Mouse (Mus musculus) ES-Bruce4 (cell line): ENCODE data around the gene Auts2. TPM values are rescaled to one million over a fixed set of nuclear protein-coding genes. Genes with fewer than 3 reads are reported as not detected.

Source experiments
- H3K27ac ChIP-seq: 2 replicates; pipeline ENCODE4 v1.5.1; 2012; ENCODE audit warnings: low read length, inconsistent platforms; ENCODE audit not compliant: insufficient read depth
- H3K27me3 ChIP-seq: 2 replicates; pipeline ENCODE4 v1.6.1; 2012; ENCODE audit warnings: mild to moderate bottlenecking, low read length, inconsistent platforms; ENCODE audit not compliant: control insufficient read depth, poor library complexity, insufficient read depth, severe bottlenecking
- H3K36me3 ChIP-seq: 2 replicates; pipeline ENCODE4 v1.6.1; 2012; ENCODE audit warnings: inconsistent platforms, mild to moderate bottlenecking, low read length, moderate library complexity; ENCODE audit not compliant: control insufficient read depth, poor library complexity, insufficient read depth, severe bottlenecking
- H3K4me1 ChIP-seq: one replicate; pipeline ENCODE4 v1.8.1; 2011; ENCODE audit warnings: low read length; ENCODE audit not compliant: control insufficient read depth, insufficient read depth
- H3K4me3 ChIP-seq: 2 replicates; pipeline ENCODE4 v1.5.1; 2011; ENCODE audit warnings: low read depth, mild to moderate bottlenecking, low read length
- H3K9ac ChIP-seq: 2 replicates; pipeline ENCODE4 v1.6.1; 2012; ENCODE audit warnings: low read depth, mild to moderate bottlenecking, inconsistent platforms; ENCODE audit not compliant: poor library complexity, severe bottlenecking
- H3K9me3 ChIP-seq: replicated peaks from 2 replicates; pipeline ENCODE4 v1.6.1; 2012; ENCODE audit warnings: mild to moderate bottlenecking, low read length, inconsistent platforms; ENCODE audit not compliant: control insufficient read depth, poor library complexity, insufficient read depth, severe bottlenecking
- CTCF ChIP-seq: IDR thresholded peaks from one replicate; pipeline ENCODE4 v1.8.1; 2011; ENCODE audit warnings: low read depth, low read length
- EP300 ChIP-seq: IDR thresholded peaks from 2 replicates; pipeline ENCODE4 v1.6.1; 2011; ENCODE audit warnings: low read depth, low read length; ENCODE audit not compliant: insufficient read depth
- POLR2A ChIP-seq: IDR thresholded peaks from one replicate; pipeline ENCODE4 v1.8.1; 2011; ENCODE audit warnings: low read length; ENCODE audit not compliant: insufficient read depth
- polyA plus RNA-seq: library from polyadenylated mRNA; stranded (reverse); fragments of >200 nt; gene quantifications from 2 replicates; pipeline ENCODE4 v1.2.4, GENCODE M21; 2011; ENCODE audit warnings: low read depth; ENCODE audit not compliant: missing spikeins, insufficient read depth, insufficient read length

Gene Auts2
- polyA plus RNA-seq, 1 experiment, result 23.4 TPM

DNA sequence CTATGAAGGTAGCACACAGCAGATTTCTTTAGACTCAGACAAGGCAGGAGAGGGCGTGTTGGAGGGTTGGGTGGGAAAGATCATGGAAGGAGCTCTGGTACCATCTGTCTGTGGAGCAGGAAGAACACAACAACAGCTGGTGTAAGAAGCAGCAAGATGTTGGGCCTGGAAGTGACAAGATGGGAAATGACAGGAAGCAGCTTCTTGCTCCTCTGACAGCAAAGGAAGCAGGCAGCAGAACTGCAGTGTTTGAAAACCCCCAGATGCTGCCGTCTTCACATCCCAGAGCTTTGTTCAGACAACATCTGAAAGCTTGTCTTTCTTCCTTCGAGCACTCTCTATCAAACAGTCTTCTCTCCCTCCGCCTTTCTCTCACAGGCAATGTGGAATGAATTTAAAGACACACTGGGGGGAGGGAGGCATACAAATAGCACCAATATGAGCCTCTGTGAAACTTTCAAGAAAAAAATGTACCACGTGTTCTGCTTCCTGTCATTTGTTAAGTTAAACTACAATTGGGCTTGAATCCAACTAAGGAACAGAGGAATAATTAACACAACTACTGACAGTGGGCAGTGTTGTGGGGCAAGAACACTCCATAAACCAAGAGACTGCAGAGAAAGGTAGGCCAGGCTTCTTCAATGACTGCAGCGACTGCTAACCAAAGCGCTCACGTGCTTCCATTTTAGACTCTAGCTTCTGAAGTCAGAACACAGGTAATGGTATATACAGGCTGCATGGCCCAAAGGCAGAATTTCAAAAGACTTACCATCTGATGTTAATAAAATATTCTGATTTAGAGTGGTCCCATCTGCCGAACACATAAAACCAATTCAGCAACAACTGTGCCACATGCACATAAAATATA is 381.6 kb downstream of the Auts2 start:
- no peaks in the 10 kb centered on the region for H3K36me3 ChIP-seq
- H3K27ac ChIP-seq, result no peak overlapping the region
- no peaks in the 10 kb centered on the region for H3K27me3 ChIP-seq
- no peak overlapping the region for H3K4me3 ChIP-seq
- no peak overlapping the region for H3K9ac ChIP-seq
- no peaks in the 10 kb centered on the region for H3K4me1 ChIP-seq
- H3K9me3 ChIP-seq, result no peaks in the 10 kb centered on the region
- no peak for TF ChIP-seq POLR2A

DNA sequence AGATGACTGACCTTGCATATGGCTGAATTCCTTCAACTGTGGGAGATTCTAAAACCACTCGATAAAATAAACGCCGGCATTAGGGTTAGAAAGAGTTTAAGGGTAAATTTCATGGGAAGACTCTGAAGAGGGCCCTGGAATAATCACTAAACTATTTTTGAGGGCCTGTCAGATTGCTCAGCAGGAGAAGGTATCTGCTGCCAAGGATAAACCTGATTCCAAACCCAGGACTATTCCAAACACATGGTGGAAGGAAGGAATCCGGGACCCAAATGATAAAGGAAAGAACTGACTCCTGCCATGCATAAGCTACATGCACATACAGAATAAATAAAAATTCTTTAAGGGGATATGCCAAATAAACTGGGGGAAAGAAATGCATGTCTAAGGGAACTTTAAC is 399.0 kb downstream of the Auts2 start:
- H3K27me3 ChIP-seq, result no peaks in the 10 kb centered on the region
- no peaks in the 10 kb centered on the region for H3K36me3 ChIP-seq
- no peak overlapping the region for H3K9ac ChIP-seq
- no peaks in the 10 kb centered on the region for H3K4me1 ChIP-seq
- H3K9me3 ChIP-seq, result no peaks in the 10 kb centered on the region
- TF ChIP-seq CTCF (no peak), POLR2A (no peak), EP300 (no peak)
- no peak overlapping the region for H3K27ac ChIP-seq
- H3K4me3 ChIP-seq, result no peak overlapping the region

DNA sequence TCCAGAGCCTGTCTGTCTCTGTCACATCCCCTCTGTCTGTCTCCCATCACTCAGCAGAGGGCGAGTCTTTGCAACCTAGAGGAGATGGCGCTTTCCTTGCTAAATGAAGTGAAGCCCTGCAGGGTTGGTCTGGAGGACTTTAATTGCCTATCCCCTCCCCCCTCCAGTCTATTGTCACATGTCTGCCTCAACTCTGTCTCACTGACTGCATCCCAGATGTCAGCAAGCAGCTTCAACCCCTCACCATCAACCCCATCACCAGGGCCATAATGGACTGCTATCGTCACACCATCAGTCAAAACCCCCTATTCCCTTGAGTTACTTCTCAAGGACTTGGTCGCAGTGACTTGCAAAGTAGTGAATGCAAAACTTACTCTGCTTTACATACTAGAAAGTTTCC is 402.3 kb downstream of the Auts2 start:
- Histone ChIP-seq H3K4me1 (no peaks in the 10 kb centered on the region), H3K9ac (no peak overlapping the region), H3K9me3 (no peaks in the 10 kb centered on the region), H3K27ac (no peak overlapping the region), H3K27me3 (no peaks in the 10 kb centered on the region), H3K36me3 (no peaks in the 10 kb centered on the region), H3K4me3 (no peak overlapping the region)
- TF ChIP-seq POLR2A, result no peak
- TF ChIP-seq CTCF, result no peak
- TF ChIP-seq EP300, result no peak

DNA sequence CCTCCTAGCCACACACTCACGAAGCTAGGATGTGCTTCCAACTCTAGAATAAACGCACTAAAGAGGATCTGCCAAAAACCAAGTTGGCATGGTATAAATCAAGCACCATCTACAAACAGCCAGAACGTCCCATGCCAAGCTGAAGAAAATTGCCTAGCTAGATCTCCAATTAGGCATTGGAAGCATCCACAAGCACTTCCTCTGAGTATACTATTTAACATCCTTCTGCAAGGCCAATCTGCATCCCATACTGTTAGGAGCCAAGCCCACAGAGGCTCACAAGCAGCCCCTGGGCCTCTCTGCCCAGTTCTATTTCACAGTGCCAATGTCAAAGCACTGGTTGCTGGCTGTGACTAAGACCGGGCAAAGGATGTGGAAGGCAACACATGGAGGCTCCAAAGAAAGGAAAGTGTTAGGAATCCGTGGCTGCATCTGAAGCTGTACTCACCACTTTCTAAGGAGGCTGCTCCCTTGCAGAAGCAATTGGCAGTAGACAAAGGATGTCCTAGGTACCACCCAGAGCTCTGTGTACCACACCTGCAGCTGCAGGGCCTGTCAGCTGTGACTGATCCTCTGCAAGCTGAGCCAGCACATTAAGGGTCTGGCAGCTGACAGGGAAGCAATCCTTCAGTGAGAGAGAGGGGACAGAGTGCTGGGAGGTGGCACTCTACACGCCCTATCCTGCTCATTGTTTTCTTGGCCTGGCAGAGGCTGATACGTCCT is 407.0 kb downstream of the Auts2 start:
- no peak overlapping the region for H3K4me3 ChIP-seq
- no peaks in the 10 kb centered on the region for H3K36me3 ChIP-seq
- no peaks in the 10 kb centered on the region for H3K4me1 ChIP-seq
- no peaks in the 10 kb centered on the region for H3K9me3 ChIP-seq
- H3K9ac ChIP-seq, result no peak overlapping the region
- H3K27me3 ChIP-seq, result no peaks in the 10 kb centered on the region
- H3K27ac ChIP-seq, result no peak overlapping the region
- no peak for TF ChIP-seq EP300
- no peak for TF ChIP-seq CTCF
- no peak for TF ChIP-seq POLR2A

DNA sequence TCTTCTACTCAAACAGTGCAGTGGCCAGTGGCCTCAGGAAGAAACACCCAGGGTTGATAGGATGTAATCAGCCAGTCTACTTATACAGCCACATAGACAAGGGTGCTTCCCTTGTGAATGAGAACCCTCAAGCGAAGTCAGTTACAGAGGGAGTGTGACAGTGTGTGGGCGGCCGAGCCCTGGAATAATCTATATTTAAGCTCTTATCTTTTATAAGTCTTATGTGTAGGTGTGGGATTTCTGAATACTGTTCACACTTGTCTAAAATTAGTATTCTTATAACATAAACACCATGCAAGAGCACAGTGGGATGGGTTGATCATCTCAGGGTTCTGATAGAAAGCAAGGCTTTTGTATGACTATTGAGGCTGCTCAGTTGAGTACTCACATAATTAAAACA is 411.2 kb downstream of the Auts2 start:
- no peak for TF ChIP-seq CTCF
- no peak overlapping the region for H3K27ac ChIP-seq
- no peaks in the 10 kb centered on the region for H3K27me3 ChIP-seq
- H3K4me1 ChIP-seq, result no peaks in the 10 kb centered on the region
- H3K9ac ChIP-seq, result no peak overlapping the region
- H3K4me3 ChIP-seq, result no peak overlapping the region
- H3K36me3 ChIP-seq, result no peaks in the 10 kb centered on the region
- no peaks in the 10 kb centered on the region for H3K9me3 ChIP-seq

DNA sequence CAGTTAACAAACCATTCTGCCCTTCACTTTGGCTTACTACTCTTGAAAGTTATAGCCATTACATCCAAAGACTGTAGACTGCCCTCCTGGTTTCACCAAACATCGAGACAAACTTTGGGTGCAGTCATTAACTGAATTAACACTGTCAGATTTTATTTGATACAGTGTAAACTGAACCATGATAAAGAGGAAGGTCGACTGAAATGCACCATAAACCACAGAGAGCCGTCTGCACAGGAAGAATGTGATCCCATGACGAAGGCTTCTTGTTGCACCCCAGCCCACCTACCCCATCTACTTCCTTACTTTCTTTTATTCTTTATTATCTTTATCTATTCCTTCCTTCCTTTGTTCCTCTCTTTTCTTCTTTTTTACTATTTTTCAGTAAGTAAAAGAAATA is 412.6 kb downstream of the Auts2 start:
- H3K9me3 ChIP-seq, result no peaks in the 10 kb centered on the region
- no peak overlapping the region for H3K9ac ChIP-seq
- H3K27ac ChIP-seq, result no peak overlapping the region
- H3K4me1 ChIP-seq, result no peaks in the 10 kb centered on the region
- no peaks in the 10 kb centered on the region for H3K27me3 ChIP-seq
- no peaks in the 10 kb centered on the region for H3K36me3 ChIP-seq
- no peak for TF ChIP-seq CTCF
- TF ChIP-seq EP300, result no peak
- no peak for TF ChIP-seq POLR2A
- H3K4me3 ChIP-seq, result no peak overlapping the region
